Mouse (Mus musculus): Measurements from ENCODE around the gene Tnxb.
"Not testable (repeated sequence)": the region's sequence is repeated elsewhere in the genome, so short reads cannot be mapped to it uniquely, and the experiment has no call there.

The Tnxb gene

GRCm38 (mm10) chr17:34683686-34684220, 13.4 kb downstream of the Tnxb start:
- no peak for DNase-seq (ENCODE audit: low read depth, low spot score)

GRCm38 (mm10) chr17:34684253-34684893, 14.0 kb downstream of the Tnxb start:
- DNase-seq (ENCODE audit: low read depth, low spot score) = no peak

DNA sequence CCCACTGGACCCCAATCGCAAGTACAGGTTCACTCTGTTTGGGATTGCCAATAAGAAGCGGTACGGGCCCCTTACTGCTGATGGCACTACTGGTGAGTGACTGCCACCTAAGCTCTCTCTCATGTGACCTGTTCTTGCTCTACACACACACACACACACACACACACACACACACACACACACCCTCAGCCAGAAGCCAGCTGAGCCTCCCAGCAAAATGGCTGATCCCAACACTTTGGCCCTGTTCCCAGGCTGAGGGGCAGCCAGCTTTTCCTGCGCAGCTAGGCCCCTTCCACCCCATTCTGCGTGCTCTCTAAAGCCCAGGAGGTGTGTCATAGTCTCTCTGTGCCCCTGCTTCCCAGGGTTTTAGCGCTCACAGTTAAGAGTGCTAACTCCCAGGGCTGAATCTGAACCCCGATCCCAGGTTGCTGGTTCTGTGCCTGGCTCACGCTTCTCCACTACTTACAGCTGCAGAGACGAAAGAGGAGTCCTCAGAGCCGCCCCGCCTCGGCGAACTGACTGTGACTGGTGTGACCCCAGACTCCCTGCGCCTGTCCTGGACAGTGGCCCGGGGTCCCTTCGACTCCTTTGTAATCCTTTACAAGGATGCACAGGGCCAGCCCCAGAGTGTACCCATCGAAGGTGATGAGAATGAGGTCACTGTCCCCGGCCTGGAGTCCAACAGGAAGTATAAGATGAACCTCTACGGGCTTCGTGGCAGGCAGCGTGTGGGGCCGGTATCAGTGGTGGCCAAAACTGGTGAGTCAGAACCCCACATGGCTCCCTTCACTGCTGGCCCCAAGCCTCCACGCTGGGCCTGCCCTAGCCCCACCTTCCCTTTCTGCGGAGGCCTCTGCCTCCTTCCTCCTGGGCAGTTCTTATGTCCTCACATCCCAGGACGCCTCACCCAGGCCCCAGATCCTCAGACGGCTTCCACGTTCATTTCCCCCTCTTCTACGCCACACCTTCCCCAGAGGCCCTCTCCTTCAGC, 15.1 kb downstream of the Tnxb start:
- no peak for DNase-seq (ENCODE audit: low read depth, low spot score)

DNA sequence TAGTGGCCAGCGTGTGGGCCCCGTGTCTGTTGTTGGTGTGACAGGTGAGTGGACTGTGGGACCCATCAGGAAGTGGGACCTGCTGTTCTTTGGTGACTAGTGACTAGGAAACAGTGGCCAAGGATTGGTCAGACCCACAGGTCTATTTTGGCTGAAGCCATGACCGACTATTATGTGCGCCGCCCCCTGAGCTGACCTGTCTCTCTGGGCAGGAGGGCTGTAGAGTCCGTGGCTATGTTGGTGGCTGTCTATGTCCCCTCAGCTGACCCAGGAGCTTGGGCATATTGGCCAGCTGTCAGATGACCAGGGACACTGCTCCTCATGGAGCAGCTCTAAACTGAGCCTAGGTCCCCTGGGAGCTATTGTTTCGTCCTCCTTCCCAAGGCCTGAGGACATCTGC, 18.6 kb downstream of the Tnxb start:
- no peak for DNase-seq (ENCODE audit: low read depth, low spot score)

- DNase-seq (ENCODE audit: low read depth, low spot score) = no peak
These were observed 20.1 kb downstream of the Tnxb start for GRCm38 (mm10) chr17:34690458-34690857.

- DNase-seq (ENCODE audit: low read depth, low spot score) = no peak
These were observed 22.6 kb downstream of the Tnxb start for GRCm38 (mm10) chr17:34692906-34693305.

- DNase-seq (ENCODE audit: low read depth, low spot score) = no peak
These were observed 29.5 kb downstream of the Tnxb start for GRCm38 (mm10) chr17:34699575-34700408.

DNA sequence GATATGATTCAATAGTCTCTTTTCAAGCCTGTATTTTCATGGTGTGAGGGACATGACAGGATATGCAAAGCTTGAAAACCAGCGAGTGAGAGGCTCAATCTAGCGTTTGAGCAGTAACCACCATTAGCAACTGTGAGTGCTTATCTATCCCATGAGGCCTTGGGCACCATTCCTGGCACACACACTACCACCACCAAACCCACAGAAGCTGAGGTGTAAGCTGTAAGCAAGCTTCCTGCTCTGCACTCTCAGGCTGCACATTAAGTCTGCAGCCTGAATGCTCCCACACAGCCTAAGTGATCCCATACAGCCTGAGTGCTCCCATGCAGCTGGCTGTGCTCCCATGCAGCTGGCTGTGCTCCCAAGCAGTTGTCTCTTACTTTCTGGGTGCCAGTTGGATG, 30.3 kb downstream of the Tnxb start:
- DNase-seq (ENCODE audit: low read depth, low spot score) = no peak

DNA sequence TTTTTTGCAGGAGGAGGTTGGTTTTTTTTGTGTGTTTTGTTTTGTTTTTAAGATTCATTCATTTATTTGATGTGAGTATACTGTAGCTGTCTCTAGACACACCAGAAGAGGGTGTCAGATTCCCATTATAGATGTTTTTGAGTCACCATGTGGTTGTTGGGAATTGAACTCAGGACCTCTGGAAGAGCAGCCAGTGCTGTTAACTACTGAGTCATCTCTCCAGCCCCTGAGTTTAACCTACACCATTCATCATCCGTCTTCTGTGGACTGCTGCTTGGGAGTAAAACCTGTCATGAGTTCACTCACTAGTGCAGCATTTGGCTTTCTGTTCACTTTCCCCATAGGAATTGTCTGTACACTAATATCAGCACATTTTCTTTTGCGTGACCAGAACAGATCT, 36.1 kb downstream of the Tnxb start:
- DNase-seq (ENCODE audit: low read depth, low spot score) = not testable (repeated sequence)

DNA sequence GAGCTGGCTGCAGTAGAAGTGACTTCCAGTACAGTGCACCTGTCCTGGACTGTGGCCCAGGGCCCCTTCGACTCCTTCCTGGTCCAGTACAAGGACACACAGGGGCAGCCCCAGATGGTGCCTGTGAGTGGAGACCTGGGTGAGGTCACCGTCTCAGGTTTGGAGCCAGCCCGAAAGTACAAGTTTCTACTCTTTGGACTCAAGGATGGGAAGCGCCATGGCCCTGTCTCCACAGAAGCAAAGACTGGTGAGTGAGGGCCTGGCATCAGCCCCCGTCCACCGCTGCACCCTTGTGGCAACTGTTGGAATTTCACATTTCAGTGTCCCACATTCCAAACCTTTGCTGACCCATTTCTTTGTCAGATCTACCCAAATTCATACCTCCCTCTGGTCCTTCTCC, 42.6 kb downstream of the Tnxb start:
- DNase-seq (ENCODE audit: low read depth, low spot score) = peak; percentile 41

DNA sequence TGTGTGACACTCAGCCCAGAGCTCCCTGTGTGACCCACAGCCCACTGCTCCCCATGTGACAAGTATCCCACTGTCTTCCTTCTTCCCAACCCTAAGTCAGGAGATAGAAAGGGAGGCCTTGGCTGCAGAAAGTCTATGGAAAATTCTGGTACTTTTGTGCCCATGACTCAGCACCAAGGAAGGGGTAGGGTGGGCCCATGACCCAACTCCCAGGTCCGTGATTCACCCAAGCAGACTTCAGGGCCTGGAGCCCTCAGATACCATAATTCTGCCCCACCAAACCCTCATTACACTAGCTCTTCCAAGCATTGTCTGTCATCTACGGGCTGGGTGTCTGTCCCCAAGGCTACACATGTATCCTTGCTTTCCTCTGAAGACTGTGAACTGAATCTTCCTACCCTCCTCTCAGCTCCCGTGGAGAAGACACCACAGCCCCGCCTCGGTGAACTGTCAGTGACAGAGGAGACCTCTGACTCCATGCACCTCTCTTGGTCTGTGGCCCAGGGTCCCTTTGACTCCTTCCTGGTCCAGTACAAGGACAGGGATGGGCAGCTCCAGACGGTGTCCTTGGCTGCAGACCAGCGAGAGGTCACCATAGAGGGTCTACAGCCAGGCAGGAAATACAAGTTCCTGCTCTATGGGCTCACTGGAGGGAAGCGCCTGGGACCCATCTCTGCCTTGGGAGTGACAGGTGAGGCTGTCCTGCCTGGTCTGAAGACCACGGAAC, 44.0 kb downstream of the Tnxb start:
- DNase-seq (ENCODE audit: low read depth, low spot score) = not testable (repeated sequence)

DNA sequence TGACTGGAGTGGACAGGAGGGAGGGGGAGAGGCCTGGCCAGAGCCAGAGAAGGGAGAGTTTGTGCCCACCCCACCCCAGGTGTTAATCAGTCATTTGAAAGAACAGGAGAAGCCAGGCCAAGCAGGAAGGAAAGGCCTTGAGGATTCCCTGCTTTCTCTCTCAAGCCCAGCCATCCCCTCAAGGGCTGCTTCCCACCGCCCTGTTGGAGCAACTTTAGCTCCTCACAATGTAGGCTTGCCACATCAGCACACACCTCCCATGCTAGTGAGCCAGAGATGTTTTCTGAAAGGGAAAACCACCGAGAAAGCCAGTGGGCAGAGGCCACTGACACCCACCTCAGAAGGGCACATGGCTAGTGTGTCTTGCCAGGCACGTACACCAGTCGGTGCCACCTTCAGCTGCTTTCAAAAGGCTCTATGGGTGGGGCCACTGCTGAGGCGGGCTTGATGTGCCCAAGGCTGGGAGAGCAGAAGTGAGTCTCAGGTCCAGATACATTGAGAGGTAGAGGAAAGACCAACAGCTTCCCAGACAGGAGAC, 44.6 kb downstream of the Tnxb start:
- DNase-seq (ENCODE audit: low read depth, low spot score) = not testable (repeated sequence)

- not testable (repeated sequence) for DNase-seq (ENCODE audit: low read depth, low spot score)
These were observed 45.1 kb downstream of the Tnxb start for GRCm38 (mm10) chr17:34715451-34715850.

- DNase-seq (ENCODE audit: low read depth, low spot score) = no peak
These were observed 45.9 kb downstream of the Tnxb start for GRCm38 (mm10) chr17:34716247-34716646.

- no peak for DNase-seq (ENCODE audit: low read depth, low spot score)
These were observed 47.1 kb downstream of the Tnxb start for GRCm38 (mm10) chr17:34717401-34717800.

- DNase-seq (ENCODE audit: low read depth, low spot score) = not testable (repeated sequence)
These were observed 49.6 kb downstream of the Tnxb start for GRCm38 (mm10) chr17:34719886-34720285.

DNA sequence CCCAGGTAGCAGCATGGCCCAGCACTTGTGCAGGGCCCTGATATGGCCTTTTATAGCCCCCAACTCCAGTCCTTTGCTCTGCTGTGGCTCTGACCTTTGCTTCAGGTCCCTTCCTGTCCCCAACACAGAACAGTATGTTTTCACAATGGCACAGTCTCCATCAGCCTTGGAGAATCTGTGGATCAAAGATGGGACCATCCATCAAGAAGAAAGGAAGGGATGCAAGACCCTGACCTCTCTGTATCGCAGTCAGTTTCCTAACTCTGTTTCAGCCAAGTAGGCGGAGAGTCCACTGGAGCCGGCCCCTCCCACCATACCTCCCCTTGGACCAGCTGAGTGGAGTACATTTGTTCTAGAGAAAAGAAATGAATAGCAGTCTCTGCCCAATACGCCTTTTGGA, 51.9 kb downstream of the Tnxb start:
- DNase-seq (ENCODE audit: low read depth, low spot score) = not testable (repeated sequence)

DNA sequence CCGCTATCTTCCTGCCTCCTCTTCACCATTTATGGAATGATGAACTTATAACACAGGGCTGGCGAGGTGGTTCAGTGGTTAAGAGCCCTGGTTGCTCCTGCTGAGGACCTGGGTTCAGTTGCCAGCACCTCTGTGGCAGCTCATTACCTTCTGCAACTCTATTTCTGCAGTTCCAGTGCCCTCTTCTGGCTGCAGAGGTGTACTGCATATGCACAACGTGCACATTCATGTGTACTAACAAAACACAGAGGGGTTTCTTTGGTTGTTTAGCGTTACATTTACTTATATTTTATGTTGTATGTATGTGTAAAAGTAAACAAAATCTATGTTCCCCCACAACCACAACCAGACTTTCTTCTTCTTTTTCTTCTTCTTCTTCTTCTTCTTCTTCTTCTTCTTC, 52.7 kb downstream of the Tnxb start:
- DNase-seq (ENCODE audit: low read depth, low spot score) = peak; percentile 42

DNA sequence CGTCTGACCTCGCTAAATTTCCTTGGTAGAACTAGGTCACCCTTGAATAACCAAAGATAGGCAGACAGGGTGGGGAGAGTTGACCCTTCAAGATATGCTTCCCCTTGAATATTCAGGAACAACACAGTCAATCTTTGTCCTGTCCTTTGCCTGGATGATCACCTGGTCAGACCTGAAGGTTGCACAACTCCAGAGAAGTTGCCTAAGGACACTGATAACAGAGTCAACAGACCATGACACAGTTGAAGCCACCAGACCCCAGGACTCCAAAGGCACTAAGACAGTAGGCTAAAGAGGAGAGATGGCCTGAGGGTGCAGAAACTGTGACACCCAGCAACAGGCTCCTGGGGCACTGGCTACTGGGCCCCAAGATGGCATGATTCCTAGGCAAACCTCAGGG, 57.6 kb downstream of the Tnxb start:
- DNase-seq (ENCODE audit: low read depth, low spot score) = no peak

GRCm38 (mm10) chr17:34729155-34729554, 58.8 kb downstream of the Tnxb start:
- not testable (repeated sequence) for DNase-seq (ENCODE audit: low read depth, low spot score)
